Mouse (Mus musculus): Measurements from ENCODE around the gene Amph. TPM values are rescaled to one million over a fixed set of nuclear protein-coding genes. Genes with fewer than 3 reads are reported as not detected.

Gene Amph
- polyA plus RNA-seq, 1 experiment from 2014 or later: 30.3 TPM

DNA sequence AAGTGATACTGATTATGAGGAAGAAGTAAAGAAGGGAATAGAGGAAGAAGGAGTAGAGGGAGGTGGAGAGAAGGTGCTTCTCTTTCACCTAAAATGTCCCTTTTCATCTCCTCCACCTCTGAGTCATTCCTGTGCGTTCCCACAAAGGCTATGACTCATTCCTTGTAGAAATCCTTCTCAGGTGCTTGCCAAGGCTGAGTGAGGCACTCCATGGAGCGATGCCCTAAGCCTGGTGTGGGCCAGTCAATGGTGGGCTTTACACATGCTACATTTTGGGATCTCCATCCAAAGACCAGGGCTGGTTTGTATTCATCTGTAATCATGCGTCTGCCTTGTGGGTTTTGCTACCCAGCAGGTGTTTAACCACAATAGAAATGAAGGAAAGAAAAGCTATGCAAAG lies 78.9 kb downstream of the Amph start:
- Histone ChIP-seq H3K9me3 (no peaks in the 10 kb centered on the region), H3K27ac (no peak overlapping the region), H3K4me1 (replicated peaks) (peaks cover 3% of the 10 kb centered on the region; the same call in 1 of the 2 replicates), H3K36me3 (no peaks in the 10 kb centered on the region), H3K4me2 (replicated peaks) (no peak overlapping the region), H3K4me3 (replicated peaks) (no peak overlapping the region), H3K27me3 (no peaks in the 10 kb centered on the region), H3K9ac (replicated peaks) (no peak overlapping the region)
- WGBS: 87% methylated on average over 3 of the region's 3 CpGs
- ATAC-seq: no peak

DNA sequence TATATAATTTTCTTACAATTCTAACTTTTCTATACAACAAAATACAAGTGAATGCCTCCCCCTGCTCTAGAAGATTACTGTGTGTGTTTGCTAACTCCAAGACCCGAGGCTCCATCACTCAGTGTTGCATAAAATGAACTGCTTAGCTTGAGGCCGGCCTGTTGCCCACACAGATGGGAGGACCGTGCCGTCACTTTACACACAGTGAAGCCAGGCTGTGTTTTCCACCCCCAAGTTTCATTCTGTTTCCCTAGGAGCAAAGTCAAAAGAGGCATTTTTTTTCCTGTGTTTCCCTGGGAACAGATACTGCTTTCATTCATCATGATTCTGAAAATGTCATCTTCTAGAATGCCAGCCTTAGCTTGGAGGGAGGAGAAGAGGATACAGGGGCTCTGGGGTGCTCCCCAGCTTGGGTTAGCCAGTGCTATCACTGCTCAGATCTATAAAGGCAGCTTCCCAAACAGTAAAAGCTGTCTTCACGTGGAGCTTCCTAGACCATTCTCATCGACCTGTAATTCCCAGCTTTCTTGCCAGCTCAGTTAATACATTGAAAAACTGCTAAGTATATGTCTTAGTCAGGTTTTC lies 79.9 kb downstream of the Amph start:
- Histone ChIP-seq H3K4me2 (replicated peaks) (no peak overlapping the region), H3K4me1 (replicated peaks) (peaks cover 5% of the 10 kb centered on the region; the same call in 1 of the 2 replicates), H3K36me3 (no peaks in the 10 kb centered on the region), H3K27me3 (no peaks in the 10 kb centered on the region), H3K4me3 (replicated peaks) (no peak overlapping the region), H3K9ac (replicated peaks) (no peak overlapping the region), H3K27ac (no peak overlapping the region), H3K9me3 (no peaks in the 10 kb centered on the region)
- WGBS: 75% methylated on average over 6 of the region's 6 CpGs
- no peak for ATAC-seq

DNA sequence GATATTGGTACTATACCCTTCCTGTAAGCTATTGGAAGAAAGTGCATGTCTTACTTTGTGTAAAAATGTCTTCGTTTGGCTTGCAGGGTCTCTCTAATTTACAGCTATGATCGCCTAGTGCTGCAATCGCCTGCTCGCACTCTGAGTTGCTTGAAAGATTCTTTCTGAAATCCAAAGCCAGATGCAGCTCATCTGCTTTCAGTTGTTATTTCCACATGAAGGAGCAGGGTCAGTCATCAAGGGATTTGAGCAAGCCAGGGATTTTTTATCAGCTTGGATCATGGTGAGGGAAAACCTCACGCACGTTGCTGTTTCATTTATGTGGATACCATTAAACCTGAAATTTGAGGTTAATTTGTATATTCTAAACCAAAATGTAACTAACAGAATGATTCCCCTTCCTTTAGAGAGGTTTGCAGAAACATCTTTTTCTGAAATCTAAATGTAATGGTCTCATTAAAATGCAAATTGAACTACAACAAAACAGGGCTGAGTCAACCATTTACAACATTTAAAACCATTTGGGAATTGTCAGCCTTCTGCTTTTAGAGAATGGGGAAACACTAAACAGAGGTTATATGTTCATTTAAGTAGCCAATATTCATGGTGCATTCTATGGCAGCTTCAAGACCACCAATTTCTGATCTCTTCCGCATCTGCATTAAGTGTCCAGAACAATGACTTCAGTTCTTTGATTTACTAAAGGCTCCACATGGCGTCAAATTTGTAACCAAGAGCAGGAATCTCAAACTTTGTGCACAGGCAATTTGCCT lies 84.1 kb downstream of the Amph start:
- no peak overlapping the region for H3K4me3 ChIP-seq (replicated peaks)
- H3K27me3 ChIP-seq: no peaks in the 10 kb centered on the region
- H3K36me3 ChIP-seq: no peaks in the 10 kb centered on the region
- no peaks in the 10 kb centered on the region for H3K9me3 ChIP-seq
- H3K27ac ChIP-seq: 0 out of 2 replicates have a peak overlapping the region, but pooled peaks have one; percentile 19
- no peak overlapping the region for H3K9ac ChIP-seq (replicated peaks)
- peaks cover 5% of the 10 kb centered on the region for H3K4me1 ChIP-seq (replicated peaks)
- no peak for ATAC-seq
- H3K4me2 ChIP-seq (replicated peaks): no peak overlapping the region
- 69% methylated on average over 8 of the region's 8 CpGs for WGBS

DNA sequence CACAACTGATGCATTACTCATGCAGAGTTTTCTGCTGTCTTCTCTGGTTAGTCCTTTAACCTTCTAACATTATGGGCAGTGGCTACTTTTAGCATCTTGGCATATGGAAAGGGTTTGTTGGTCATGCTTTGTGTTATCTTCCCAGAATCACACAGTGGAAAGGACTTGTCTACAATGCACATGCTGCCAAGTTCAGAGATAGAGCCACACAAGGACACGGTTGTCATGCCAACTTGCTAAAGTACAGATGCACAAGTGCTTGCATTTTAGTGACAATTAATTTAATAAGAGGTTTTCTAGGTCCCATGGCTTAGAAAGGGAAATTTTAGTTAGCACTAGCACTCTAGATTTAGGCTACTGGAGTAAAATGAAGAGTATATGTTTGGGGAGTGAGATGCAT lies 104.1 kb downstream of the Amph start:
- no peaks in the 10 kb centered on the region for H3K27me3 ChIP-seq
- no peak overlapping the region for H3K9ac ChIP-seq (replicated peaks)
- H3K36me3 ChIP-seq: no peaks in the 10 kb centered on the region
- no peak overlapping the region for H3K4me2 ChIP-seq (replicated peaks)
- H3K4me3 ChIP-seq (replicated peaks): no peak overlapping the region
- H3K4me1 ChIP-seq (replicated peaks): no peaks in the 10 kb centered on the region
- H3K9me3 ChIP-seq: no peaks in the 10 kb centered on the region
- 94% methylated on average over 1 of the region's 1 CpGs for WGBS
- no peak for ATAC-seq
- H3K27ac ChIP-seq: no peak overlapping the region

- Histone ChIP-seq H3K4me3 (replicated peaks) (no peak overlapping the region), H3K4me2 (replicated peaks) (no peak overlapping the region), H3K36me3 (no peaks in the 10 kb centered on the region), H3K9me3 (no peaks in the 10 kb centered on the region), H3K27me3 (no peaks in the 10 kb centered on the region), H3K4me1 (replicated peaks) (no peaks in the 10 kb centered on the region), H3K9ac (replicated peaks) (no peak overlapping the region), H3K27ac (no peak overlapping the region)
- no peak for ATAC-seq
- 86% methylated on average over 2 of the region's 2 CpGs for WGBS
These were observed 106.5 kb downstream of the Amph start for GRCm38 (mm10) chr13:19054504-19054903.

GRCm38 (mm10) chr13:19072261-19072660 lies 124.3 kb downstream of the Amph start:
- no peaks in the 10 kb centered on the region for H3K36me3 ChIP-seq
- no peak overlapping the region for H3K4me2 ChIP-seq (replicated peaks)
- H3K9ac ChIP-seq (replicated peaks): no peak overlapping the region
- no peak overlapping the region for H3K27ac ChIP-seq
- no peaks in the 10 kb centered on the region for H3K27me3 ChIP-seq
- ATAC-seq: no peak
- H3K9me3 ChIP-seq: no peaks in the 10 kb centered on the region
- no peak overlapping the region for H3K4me3 ChIP-seq (replicated peaks)
- no peaks in the 10 kb centered on the region for H3K4me1 ChIP-seq (replicated peaks)

DNA sequence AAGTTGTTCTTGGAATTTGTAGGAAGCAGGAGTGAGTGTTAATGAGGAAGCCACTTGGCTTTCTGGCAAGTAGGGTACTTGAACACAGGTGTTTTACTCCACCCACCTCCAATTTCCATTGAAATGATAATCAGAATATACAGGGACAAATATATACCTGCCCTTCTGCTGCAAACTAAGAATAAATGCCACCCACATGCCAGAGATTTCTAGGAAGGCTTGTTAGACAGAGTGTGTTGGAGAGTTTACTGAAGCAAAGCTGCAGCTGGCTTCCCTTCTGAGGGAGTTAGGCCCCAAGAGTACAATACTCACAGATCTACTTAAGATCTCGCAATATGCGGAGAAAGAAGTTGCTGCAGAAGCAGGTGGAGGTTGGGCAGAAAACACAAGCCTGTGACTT lies 129.4 kb downstream of the Amph start:
- Histone ChIP-seq H3K36me3 (no peaks in the 10 kb centered on the region), H3K9ac (replicated peaks) (no peak overlapping the region), H3K4me1 (replicated peaks) (no peaks in the 10 kb centered on the region), H3K4me3 (replicated peaks) (no peak overlapping the region), H3K9me3 (no peaks in the 10 kb centered on the region), H3K27me3 (no peaks in the 10 kb centered on the region), H3K4me2 (replicated peaks) (no peak overlapping the region), H3K27ac (no peak overlapping the region)
- ATAC-seq: no peak
- WGBS: 74% methylated on average over 2 of the region's 2 CpGs

- 94% methylated on average over 4 of the region's 4 CpGs for WGBS
- ATAC-seq: no peak
These were observed 133.9 kb downstream of the Amph start for GRCm38 (mm10) chr13:19081932-19082331.

GRCm38 (mm10) chr13:19094571-19094970 lies 146.6 kb downstream of the Amph start:
- Histone ChIP-seq H3K36me3 (no peaks in the 10 kb centered on the region), H3K4me1 (replicated peaks) (no peaks in the 10 kb centered on the region), H3K4me2 (replicated peaks) (no peak overlapping the region), H3K9me3 (no peaks in the 10 kb centered on the region), H3K27ac (no peak overlapping the region), H3K27me3 (no peaks in the 10 kb centered on the region), H3K9ac (replicated peaks) (no peak overlapping the region), H3K4me3 (replicated peaks) (no peak overlapping the region)
- no peak for ATAC-seq
- 92% methylated on average over 6 of the region's 6 CpGs for WGBS

More at GRCm38 (mm10) chr13:19081932-19082331, 133.9 kb downstream of the Amph start:
- H3K27ac ChIP-seq: no peak overlapping the region
- no peaks in the 10 kb centered on the region for H3K36me3 ChIP-seq
- no peaks in the 10 kb centered on the region for H3K9me3 ChIP-seq
- H3K4me1 ChIP-seq (replicated peaks): no peaks in the 10 kb centered on the region
- H3K4me2 ChIP-seq (replicated peaks): no peak overlapping the region
- no peak overlapping the region for H3K4me3 ChIP-seq (replicated peaks)
- H3K27me3 ChIP-seq: no peaks in the 10 kb centered on the region
- H3K9ac ChIP-seq (replicated peaks): no peak overlapping the region

DNA sequence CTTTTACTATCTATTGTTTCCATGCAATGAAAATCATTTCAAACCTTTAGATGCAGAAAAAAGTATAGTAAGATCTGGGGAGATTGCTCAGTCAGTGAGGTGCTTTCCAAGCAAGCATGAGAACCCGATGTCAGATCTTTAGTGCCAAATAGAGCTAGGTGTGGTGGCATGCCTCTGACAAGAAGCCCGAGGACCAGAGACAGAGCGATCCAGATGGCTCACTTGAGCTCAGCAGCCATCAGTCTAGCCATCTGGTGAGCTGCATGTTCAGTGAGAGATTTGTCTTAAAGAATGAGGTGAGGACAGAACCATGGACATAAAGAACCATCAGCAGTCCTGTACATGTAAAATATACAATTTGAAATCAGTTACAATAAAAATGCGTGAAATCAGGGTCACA lies 149.1 kb downstream of the Amph start:
- 90% methylated on average over 4 of the region's 4 CpGs for WGBS
- Histone ChIP-seq H3K36me3 (0 out of 2 replicates have a peak, but pooled peaks cover 3% of the 10 kb centered on the region), H3K9ac (replicated peaks) (no peak overlapping the region), H3K4me3 (replicated peaks) (no peak overlapping the region), H3K27ac (no peak overlapping the region), H3K9me3 (no peaks in the 10 kb centered on the region), H3K4me1 (replicated peaks) (no peaks in the 10 kb centered on the region), H3K4me2 (replicated peaks) (no peak overlapping the region), H3K27me3 (no peaks in the 10 kb centered on the region)
- no peak for ATAC-seq

DNA sequence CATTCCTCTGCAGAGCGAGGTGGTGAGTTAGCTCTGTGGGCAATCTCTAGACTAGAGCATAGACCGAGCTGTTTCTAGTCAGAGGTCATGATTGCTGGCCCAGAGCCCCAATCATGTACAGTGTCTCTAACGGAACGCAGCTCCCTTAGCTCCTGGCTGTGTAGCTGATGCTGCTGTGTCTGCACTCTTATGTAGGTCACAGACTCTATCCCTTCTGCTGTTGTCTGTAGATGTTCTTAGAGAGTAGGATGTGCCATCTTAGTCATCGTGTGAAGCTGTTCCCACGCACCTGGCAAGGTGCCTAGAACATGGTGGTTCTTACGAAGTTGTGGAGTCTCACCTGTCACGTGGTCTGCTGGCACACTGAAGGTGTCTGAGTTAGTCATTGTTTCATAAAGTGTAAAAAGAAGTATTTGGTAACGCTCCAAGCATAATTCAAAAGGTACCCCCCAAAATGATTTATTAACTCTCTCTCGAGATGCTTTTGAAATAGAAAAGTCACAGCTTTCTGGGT lies 153.9 kb downstream of the Amph start:
- WGBS: 92% methylated on average over 10 of the region's 10 CpGs
- Histone ChIP-seq H3K9me3 (no peaks in the 10 kb centered on the region), H3K9ac (replicated peaks) (no peak overlapping the region), H3K4me1 (replicated peaks) (no peaks in the 10 kb centered on the region), H3K4me3 (replicated peaks) (no peak overlapping the region), H3K27ac (no peak overlapping the region), H3K36me3 (peaks cover 3% of the 10 kb centered on the region; the same call in 1 of the 2 replicates), H3K4me2 (replicated peaks) (no peak overlapping the region), H3K27me3 (no peaks in the 10 kb centered on the region)
- no peak for ATAC-seq

GRCm38 (mm10) chr13:19106418-19106817 lies 158.4 kb downstream of the Amph start:
- H3K4me1 ChIP-seq (replicated peaks): peaks cover 4% of the 10 kb centered on the region; the same call in 1 of the 2 replicates
- WGBS: 69% methylated on average over 5 of the region's 5 CpGs
- H3K4me2 ChIP-seq (replicated peaks): no peak overlapping the region
- H3K36me3 ChIP-seq: peaks cover 3% of the 10 kb centered on the region; the same call in 1 of the 2 replicates
- no peaks in the 10 kb centered on the region for H3K9me3 ChIP-seq
- no peak overlapping the region for H3K4me3 ChIP-seq (replicated peaks)
- H3K27ac ChIP-seq: no peak overlapping the region
- H3K9ac ChIP-seq (replicated peaks): no peak overlapping the region
- H3K27me3 ChIP-seq: no peaks in the 10 kb centered on the region
- ATAC-seq: no peak
